Mouse (Mus musculus) adrenal gland, adult 8-10 months (tissue): ENCODE data around the gene Gdap2. TPM values are rescaled to one million over a fixed set of nuclear protein-coding genes. Genes with fewer than 3 reads are reported as not detected.

Source experiments
- DNase-seq: peaks from one replicate; pipeline ENCODE4 v3.0.0; 2022
- total RNA-seq, 4 experiments: library from RNA; stranded (reverse); gene quantifications; 2 replicates each; pipeline ENCODE4 v1.2.4; 2022

Gene Gdap2
- total RNA-seq, result 10 to 100 TPM; 14.9 to 25.1 (median 17.1) TPM

DNA sequence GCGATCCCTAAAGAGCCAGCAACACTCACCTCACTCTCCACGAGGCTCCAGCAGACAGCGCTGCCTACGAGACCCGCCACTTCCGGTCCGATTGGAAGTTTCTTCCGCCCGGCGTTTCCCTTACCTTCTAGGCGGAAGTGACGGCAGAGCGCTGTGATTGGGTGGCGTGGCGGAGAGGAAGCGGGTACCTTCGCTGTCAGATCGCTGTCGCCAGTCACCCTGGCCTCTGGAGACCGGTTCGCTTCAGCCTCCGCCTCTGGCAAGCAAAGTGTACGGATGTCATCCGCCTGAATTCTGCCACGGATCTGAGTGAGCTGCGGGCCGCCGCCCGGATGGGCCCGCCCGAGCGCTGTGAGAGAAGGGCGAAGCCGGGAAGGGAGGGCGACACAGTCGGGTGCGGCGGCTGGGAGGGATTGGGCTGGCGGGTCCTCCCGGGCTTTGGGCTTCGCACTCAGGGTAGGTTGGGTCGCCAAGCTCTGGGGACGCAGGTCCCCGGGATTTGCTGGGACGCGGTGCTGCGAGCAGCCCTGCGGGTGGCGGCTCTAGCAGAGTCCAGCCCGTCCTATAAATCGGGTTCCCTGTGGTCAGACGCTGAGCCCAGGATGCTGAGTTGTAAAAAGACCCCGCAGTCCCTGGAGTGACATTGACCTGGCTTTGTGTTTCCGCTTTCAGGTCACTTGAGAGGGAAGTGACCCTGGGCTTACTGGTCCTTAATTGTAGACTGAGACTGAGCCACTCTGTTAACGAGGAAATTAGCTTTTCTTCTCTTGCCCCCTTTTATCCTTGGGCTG is at the start of gene Gdap2, which contains the start of gene Wdr3:
Gene Gdap2 (plus strand): TSS at position 67 of the 791 bp plus-strand sequence.
Gene Wdr3 (minus strand): TSS at position 93 of the 791 bp plus-strand sequence.
- DNase-seq, result peak; percentile 93

DNA sequence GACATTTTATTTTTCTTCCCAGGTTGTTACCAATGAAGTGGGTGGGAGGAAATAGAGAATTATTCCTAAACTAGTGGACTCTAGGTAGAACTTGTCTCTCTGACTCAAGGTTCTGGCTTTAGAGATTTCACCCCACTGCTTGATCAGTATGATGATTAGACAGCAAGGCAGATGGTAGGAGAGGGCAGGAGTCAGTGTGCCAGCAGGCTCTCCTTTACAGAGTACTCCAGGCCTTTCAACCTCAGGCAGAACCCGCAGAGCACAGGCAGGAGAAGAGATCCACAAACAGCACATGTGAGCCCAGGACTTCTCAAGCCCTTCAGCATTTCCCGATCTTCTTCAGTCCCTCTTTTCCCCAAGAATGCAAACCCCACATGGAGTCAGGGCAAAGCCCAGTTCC is 43.5 kb upstream of the Gdap2 start:
- no peak for DNase-seq

DNA sequence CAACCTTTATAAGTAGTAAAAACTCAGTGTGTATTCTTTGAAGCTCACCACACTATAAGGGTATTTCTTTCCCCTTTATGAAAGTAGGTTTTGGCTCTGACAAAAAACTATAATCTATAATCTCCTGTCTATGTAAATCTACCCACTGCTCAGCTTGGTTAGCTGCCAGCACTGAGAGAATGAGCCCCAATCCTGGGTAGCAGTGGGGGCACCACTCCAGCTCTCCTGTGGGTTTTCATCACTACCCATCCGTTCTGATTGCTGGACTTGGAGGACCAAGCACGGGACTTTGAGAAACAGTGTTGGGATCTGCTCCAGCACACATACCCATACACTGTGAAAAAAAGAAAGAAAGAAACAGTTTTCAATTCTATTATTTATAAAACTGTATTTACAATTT is 40.2 kb upstream of the Gdap2 start:
- no peak for DNase-seq

DNA sequence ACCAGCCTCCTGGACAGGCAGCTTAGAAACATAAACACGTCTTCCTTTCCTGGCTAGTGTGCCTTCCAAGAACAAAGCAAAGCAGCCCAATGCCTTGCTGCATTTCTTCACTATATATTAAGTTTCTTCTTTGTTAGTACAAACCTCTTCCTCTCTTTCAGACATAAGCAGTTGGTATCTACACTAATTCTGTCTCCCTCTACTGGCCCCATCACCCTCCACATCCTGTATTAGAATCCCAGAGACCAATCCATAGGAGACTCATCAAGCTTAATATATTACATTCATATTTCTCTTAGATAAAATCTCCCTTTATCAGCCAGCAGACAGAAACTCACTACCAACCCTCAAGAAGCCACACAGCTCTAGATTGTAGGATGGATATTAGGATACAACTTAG is 39.7 kb upstream of the Gdap2 start:
- no peak for DNase-seq

DNA sequence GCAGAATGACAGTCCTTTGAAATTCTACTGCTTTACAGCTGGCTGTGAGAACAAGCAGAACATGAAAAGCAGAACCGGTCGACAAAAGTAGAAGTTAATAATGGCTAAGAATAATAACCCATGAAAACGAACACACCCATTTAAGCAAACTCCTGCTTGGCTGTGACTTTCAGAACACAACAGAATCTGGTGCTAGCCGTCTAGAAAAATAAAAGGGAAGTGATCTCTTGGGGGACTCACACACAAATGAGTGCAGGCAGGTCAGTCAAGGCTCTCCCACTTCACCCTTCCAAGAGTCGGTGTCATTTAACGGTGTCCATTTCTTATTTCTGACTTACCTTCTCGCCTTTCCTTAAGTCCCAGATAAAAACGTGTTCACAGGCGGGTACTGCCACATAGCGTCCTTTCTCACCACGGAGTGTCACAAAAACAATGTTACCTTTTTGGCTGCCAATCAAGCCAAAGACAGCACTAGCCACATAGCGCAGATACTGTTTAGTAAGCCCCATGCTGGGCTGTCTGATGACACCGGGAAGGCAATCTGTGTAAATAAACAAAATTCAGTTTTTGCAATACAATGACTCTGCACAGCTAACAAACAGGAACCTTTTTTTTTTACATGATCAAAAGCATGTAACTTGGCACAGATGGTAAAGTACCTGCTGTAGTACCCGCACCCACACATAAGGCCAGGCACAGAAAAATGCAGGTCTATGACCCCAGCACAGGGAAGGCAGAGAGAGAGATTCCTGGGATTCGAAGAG is 1.3 kb upstream of the Gdap2 start:
- DNase-seq, result no peak

DNA sequence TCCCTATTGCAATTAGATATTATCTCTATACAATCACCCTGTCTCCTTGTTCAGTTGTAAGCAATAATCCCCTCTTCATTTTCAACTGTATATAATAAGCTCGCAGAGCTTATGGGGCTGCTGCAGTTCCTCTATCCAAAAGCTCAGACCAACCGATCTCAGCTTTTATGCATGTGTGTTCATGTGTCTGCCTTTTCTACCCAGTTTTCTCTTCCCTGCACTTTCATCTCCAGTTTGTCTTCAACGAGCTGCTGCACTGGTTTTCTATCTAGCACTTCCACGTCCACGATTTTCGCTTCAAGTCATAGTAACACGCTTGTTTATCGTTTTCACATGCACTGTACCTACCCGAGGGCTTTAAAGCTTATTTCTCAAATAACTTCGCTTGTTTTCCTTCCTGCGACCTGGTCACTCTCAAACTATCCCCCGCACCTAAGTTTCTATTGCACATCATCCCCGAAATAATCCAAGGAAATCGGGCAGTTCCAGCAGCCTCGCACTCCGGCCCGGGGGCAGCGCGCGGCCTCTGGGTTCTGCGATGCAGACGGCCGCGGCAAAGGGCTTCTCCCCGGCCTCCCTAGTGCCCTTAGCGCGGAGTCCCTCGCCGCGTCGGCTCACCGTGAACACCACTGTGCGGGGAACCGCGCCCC is 391 bp upstream of the Gdap2 start:
- no peak for DNase-seq

DNA sequence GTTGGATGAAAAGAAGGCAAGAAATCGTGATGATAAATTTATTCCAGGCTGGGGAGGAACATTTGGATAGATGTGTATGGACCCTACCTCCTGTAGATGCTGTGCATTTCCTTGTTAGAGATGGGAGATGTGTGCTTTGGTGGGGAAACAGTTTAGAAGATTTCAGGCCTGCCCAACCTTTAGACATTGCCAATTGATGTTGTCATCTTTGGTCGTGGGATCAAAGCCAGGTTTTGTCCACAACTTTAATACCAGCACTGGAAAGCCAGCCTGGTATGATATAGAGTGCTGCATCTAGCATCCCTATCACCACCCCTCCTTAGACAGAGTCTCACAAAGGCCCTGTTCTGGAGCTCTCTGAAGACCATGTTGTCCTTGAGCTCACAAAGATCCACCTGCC is 1.4 kb downstream of the Gdap2 start:
- no peak for DNase-seq

DNA sequence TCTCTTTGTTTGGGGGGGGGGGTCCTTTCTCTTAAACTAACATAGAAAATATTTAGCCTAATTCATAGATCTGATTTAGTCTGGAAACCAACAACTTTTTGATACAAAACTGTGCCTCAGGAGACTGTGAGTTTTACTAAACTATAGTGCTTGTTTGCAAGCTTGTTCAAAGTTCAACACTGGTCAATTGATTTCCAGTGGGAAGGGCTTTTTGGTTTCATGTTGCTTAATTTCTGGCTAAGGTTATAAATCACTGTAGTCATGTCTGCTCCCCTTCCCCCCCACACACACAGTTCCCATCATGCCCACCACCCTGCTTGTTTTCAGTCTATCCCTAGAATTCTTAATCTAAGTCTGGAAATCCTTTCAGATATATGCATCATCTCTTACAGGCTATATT is 2.8 kb downstream of the Gdap2 start:
- DNase-seq, result no peak

DNA sequence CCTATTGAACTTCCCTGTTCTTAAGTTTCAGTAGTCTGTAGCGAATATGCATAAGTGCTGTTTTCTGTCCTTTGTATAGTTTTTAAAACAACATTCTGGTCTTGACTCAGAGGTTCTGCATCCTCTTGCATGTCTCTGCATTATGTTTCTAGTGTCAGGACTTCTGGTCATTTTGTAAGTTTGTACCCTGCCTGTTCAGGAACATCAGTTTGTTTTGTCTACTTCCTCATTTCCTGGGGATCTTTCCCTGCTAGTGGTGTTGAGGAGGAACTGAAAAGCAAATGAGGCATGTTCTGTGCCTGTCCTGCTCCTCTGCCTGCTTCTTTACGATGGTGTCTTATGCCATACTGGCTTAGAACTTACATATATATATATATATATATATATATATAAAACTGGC is 13.8 kb downstream of the Gdap2 start:
- no peak for DNase-seq

DNA sequence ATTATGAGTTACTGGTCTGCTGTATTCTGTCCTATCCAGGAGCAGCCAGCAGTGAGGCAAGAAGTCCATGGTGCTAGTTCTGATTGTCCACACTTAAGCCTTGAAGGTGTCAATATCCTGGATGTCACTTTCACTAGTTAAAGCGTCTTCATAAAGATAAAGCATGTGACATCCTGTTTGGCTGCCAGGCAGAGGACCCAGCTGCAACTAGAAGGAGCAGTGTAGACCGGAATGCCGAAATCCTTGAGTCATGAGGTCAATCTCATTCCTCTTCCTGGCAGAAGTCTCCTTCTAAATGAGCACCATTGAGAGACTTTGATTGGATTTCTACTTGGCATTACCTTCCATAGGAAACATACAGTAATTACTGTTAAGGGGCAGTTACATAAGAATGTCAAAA is 18.3 kb downstream of the Gdap2 start:
- no peak for DNase-seq

DNA sequence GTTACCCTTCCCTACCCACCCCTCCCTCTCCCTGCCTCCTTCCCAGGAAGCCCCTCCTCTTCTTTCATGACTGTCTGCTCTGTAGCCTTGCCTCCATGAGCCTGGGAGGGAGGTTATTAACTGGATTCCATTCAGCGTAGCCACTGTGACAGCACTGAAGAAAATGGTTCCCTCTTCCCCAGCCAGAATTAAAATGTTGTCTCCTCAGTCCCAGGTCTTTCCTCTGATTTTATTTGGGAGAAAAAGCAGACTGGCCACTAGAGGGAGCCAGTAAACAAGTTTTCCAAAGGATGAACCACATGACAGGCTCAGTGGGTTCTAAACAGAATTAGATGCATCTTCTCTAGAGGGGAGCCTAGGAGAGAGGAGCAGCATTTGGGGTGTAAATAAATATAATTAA is 27.3 kb downstream of the Gdap2 start:
- DNase-seq, result no peak

DNA sequence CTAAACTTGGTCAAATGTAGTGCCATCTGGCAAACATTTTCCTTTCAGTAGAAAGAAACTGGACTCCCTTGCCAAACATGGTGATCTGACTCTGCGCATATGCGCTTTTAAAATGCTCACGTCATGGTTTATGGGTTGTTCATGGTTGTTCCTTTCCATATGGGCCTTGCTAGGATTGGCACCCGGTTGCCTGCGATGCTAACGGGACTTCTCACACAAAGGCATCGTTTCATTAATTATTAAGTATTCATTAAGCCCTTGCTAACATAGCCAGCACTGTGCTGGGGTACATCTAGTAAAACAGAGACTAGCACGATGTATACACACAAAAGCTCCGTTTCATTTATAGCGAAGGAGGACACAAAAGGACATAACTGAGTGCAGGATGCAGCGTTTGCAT is 27.7 kb downstream of the Gdap2 start:
- DNase-seq, result no peak

DNA sequence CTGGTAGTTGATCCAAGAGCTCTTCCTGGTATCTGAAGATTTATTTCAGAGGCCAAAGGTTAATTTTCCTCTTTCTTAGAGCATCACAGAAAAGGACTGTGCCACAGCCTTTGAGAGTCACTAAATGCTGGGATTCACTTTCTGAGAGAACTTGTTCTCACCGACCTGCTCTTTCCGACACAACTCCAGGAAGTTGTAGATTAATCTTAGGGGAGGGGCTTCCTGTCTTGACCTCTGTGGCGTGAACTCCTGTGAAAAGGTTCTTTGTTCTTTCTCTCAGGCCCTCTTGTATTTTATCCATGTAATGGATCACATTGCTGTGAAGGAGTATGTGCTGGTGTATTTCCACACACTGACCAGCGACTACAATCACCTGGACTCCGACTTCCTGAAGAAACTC is 32.0 kb downstream of the Gdap2 start:
- DNase-seq, result no peak

DNA sequence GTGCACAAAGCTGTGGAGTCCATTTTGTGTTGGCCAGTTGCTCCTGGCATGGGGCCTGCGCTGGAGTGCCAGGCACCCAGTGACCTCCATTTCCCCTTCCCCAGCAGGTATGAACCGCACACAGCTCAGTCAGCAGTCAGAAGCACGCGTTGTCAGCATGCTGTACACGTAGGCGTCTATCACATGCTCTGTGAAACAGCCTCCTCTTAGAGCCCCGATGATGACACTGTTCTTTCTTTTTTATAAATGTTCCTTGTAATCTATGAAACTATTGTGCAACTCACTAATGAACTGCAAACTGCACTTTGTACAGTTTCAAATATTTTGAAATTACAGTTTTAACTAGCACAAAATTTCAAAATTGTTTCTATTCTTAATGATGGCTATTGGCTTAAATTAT is 39.4 kb downstream of the Gdap2 start:
- peak; percentile 15 for DNase-seq

DNA sequence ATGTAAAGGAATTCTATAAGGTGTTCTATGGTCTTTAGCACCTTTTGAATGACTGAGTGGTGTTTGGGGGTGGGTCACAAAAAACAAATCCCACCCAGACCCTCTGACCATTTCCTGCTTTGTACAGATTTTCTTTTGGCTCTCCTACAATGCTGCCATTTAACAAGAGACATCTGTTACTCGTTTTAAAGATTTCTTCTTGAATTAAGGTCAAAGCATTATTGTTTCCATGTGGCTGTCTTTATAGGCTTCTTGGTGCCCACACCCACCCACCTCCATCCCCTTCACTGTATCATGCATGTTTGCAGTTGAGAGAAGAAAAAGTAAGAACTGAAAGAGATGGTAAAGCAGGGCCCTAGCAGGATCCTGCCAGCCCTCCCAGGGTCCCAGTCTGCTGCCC is 44.8 kb downstream of the Gdap2 start:
- DNase-seq, result no peak

DNA sequence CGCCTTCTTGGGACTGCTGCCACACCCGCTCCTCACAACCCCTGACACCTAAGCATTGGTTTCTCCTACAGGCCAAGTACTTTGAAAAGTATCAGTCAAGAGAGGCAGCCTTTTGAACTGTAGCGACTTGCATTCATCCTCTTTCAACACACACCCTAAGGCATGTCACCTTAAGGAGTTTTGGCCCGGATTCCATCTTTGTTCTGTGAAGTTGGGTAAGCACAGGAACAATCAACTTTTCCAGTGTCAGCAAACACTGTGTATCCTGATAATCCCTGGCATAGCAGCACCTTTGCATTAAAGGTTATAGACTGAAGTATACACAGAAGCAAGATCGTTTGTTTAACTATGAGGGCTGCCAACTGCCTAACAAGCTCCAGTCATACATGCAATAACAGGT is 53.3 kb downstream of the Gdap2 start:
- no peak for DNase-seq

DNA sequence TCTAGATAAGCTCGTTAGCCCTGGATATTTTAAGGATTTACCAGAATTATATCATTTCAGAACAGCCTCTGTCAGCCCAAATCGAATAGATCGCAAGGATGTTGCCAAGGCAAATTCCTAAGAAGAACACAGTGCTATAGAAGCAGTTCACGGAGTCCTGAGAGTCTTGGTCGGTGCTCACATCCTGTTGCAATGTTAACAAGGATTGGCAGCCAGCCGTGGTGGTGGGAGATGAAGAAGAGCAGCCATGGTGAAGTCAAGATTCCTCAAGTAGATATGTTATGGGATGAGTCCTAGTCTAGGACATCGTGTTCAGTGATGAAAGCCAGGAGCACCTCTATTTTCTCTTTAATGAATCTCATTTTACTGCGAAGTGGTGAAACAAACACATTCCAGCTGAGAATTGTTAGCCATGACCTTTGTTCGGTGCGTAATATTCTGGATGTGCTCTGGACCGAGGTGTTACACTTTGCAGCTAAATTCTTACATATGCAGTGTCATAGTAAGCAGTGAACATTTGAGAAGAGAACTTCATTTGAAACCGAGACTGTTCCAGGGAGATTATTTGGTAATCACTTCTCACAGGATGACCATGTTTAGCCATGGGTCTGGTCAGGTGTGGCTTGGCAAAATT is 63.3 kb downstream of the Gdap2 start:
- no peak for DNase-seq

DNA sequence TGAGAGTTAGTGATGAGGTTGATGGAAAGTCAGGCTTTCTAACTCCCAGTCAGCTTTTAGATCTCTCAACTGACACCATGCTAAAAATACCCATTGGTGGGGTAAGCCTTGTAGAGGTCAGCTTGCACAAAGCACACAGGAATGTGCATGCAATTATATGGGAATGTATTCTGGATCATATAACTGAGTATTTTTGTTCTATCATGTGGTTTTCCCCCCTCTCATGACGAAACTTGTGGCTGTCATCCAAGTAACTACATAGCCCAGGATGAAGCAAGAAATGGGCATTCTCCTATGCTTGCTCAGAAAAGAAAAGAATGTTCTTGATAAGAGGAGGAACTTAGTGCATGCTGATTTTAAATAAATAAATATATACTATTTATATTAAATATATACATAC is 65.3 kb downstream of the Gdap2 start:
- no peak for DNase-seq

DNA sequence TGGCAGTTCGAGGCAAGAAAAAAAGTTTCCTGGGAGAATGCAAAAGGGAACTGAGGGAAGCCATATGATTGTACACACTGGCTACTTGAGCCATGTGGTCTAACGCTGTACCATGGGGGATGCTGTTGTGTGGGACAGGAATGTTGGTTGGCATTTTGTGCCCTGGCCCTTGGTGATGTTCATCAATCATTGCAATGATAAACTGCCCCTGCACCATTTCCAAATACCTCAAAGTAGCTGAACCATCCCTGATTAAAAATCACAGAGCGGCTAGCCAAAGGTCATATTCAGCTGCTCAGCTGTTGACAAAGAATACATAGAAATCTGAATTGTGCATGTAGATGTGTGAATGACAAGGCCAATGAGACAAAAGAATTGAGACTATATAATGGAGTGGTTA is 66.8 kb downstream of the Gdap2 start:
- DNase-seq, result no peak

DNA sequence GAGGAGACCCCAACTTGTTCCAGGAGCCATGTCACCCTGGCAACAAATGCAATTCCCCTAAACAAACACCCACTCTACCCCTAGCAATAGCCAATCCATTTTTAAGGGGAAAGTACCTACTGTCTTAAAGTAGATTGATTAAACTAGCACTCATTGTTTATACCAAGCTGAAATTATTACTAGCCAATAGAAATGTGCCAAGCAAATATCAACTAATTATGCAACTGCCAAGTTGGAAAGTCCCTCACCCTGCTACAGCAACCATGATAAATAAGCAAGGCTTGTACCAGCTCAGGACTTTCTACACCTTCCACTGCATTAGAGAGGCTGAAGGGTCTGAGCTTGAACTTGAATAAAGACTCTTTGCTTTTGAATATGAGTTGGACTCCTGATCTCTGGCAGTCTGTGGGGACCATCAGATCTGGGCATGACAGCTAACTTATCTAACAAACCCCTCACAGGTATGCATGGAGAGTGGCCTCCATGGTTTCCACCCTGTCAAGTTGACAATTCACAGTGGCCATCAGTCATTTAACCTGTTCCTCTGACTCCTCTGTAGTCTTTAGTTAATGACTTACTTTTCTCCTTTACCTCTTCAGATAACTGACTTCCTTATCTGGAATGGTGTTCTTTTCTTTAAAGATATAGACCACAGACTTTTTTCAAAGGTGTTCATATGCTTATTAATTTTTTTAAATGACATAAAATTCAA is 74.7 kb downstream of the Gdap2 start:
- DNase-seq, result no peak

DNA sequence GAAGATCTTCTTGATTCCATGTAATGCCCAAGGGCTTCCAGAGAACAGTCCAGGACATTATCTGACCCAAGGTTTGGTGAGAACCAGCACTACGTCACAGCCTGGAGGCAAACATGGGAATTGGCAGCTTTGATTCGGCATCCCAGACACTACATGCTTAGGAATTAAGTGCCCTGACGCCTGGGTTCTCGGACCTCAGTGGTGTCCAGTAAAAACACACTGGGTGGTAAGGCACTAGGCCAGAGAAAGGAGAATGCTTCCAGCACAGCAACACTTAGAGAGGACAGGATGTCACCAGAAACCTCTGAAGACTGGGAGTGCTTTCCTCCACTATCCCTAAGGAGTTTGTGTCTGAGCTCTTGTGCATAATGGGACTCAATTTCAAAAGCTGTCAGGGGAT is 80.0 kb downstream of the Gdap2 start:
- DNase-seq, result no peak

DNA sequence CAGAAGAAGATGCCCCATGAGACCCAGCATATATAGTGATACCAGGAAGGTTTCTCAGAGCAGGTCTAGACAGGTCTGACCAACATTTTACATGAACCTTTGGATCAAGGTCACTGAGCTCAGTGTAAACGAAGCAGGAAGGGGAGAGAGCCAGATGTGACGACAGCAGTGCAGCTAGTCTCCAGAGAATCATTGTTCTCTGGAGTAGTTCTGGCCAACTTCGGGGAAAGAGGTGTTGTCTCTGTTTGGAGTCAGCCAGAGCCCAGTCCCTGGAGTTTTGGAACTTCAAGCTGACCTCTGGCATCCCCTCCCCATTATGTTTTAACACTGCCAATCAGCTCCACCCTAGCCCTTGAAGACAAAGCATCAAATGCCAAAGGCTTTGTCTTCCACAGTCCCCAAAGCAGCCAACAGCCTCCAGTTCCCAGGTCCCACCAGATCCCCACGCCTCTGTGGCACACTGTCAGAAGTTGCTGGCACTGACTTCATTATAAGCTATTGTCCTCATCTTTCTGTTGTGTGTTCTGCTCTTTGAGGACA is 84.2 kb downstream of the Gdap2 start:
- peak; percentile 5 for DNase-seq
